Mouse (Mus musculus) Muller cell, postnatal 12 days (primary cell): ENCODE measurements around the gene Dapk2.
"Not testable (repeated sequence)": the region's sequence is repeated elsewhere in the genome, so short reads cannot be mapped to it uniquely, and the experiment has no call there.

Experiments
- DNase-seq: peaks from one replicate; pipeline ENCODE4 v3.0.0-alpha.2; 2015; ENCODE audit errors: inconsistent ontology term

The Dapk2 gene

DNA sequence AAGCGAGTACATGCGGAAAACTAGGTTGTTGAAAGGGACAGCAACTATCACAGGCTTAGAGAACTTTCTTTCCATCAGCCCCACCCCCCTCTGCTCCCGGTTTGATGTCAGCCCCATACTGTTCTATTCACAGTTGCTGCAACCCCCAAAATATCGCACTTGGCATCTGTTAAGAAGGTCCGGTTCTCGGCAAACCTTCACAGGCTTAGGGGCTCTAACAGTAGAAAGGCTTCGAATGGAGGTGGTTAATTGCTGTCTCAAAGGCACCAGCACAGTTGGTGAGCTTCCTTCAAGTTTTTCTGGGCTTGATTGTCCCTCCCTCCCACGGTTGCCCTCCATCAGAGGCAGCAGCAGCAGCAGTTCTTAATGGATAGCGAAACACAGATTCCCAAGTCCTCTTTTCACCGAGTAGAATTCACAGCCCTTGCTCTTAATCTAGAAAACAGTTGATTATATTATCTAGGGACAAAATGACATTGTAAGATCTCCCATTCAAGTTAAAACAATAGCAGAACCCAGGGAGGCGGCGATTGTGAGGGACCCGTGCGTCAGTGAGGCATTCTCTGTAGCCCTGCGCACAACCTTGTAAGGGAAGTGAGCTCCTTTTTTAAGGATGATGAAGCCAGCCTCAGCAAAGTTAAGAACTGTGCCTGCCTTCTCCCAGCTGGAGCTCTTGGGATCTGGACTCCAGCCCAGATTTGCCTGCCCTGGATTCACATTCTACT lies 117.4 kb downstream of the Dapk2 start:
- peak; percentile 70 for DNase-seq

DNA sequence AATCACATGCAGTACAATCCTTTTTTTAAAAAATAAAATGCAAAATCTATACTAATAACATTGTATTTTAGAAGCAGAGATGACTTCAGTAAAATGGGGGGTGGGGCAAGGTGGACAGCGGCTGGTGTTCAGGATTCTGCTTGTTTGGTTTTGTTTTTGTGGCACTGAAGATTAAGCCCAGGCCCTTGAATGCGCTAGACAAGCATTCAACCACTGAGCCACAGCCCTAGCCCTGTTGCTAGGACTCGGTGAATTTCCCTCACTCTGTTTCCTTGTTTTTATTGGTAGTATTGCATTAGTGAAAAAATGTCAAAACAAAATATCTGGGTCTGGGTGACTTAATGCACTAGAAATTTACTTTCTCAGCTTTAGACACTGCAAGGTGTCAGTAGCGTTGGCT lies 118.0 kb downstream of the Dapk2 start:
- no peak for DNase-seq

DNA sequence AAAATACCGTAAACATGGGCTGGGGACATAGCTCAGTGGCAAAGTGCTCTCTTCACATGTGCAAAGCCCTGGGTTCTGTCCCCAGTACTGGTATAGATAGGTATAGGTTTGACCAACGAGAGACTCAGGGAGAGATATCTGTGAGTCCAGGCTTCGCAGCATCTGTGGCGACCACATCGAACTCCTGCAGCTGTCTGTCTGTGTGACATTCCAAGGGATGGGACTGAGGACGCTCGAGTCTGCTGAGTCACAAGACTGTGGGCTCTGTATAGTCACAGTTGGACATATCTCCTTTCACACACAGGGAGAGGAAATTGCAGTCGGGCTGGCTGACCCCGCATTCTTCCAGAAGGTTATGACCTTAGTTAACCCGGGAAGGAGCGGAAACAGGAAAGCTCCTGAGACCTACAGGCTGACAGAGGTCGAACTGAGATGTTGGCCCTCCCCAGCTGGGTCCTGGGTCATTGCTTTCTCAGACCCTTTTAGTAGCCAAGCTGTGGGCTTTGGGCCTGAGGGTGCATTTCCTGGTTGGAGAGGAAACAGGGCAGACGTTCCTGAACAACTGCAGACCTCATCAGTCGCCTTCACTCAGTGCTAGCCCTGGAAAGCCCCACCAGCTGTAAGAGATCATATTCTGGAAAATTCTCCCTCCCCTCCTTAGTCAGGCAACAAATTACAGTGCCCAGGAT lies 118.8 kb downstream of the Dapk2 start:
- peak; percentile 61 for DNase-seq

DNA sequence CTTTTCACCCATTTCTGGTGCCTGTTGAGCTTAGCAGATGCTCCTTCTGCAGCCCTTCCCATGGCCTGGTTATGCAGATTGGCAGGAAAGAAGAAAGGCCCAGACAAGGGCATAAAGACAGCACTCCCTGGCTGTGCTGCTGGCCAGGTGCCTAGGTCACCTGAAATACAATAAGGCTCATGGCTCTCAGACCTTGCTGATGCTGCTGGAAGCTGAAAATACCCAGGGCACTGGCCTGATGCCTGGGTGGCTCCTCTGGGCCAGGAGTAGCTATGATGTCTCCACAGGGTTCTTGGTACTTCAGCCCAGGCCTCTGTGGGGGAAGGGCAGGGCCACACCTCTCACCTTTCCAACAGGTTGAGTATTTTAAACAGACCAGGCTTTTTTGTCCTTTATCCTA lies 121.6 kb downstream of the Dapk2 start:
- DNase-seq = no peak

DNA sequence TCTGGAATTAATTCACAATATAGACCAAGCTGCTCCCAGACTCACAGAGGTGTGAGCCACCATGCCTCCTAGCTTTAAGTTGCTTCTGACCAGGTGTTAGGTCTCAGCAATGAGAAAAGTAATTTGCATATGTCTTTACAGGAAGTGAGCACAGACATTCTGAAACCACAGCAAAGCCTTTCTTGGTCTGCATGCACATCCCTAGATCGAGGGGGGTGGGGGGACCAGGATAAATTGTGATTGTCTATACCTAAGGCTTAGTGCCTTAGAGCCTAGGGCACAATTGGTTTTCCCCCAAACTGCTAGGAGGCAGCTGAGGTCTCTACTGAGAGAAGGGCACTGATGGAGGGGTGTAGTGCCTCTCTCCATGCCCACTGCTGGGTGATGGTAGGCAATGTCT lies 122.5 kb downstream of the Dapk2 start:
- DNase-seq = no peak

DNA sequence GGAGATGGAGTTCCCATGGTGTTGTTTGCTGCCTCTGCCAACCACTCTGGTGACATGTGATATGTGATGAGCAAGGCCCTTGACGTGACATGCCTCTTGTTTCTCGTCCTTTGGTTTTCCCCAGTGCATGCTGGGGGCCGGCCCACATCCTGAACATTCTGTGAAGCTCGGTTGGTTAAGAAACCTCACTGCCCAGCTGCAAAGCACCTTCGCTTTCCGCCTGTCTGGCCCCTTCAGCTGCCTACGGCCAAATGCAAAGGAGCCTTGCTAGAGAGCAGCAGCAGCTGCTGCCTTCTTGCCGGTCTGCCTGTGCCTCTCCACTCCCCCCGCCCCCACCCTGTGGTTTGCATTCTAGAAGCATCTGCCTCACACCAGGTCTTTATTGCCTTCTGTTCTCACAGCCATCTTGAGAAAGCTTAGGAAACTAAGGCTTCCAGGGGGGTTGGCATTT lies 123.5 kb downstream of the Dapk2 start:
- no peak for DNase-seq

DNA sequence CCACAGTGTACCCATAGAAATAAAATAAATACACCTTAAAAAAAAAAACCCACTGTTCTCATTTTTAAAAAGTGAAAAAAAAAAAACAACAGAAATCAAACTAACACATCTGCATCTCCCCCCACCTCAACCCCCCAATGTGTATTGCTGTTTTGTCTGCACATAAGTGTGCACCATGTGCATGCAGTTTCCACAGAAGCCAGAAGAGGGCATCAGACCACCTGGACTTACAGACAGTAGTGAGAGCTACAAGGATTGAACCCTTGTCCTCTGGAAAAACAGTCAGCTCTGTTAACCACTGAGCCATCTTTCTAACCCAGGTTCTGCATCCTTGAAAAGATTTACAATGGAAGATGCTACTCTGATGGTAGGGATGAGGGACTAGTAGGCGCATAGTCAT lies 124.6 kb downstream of the Dapk2 start:
- DNase-seq = no peak

DNA sequence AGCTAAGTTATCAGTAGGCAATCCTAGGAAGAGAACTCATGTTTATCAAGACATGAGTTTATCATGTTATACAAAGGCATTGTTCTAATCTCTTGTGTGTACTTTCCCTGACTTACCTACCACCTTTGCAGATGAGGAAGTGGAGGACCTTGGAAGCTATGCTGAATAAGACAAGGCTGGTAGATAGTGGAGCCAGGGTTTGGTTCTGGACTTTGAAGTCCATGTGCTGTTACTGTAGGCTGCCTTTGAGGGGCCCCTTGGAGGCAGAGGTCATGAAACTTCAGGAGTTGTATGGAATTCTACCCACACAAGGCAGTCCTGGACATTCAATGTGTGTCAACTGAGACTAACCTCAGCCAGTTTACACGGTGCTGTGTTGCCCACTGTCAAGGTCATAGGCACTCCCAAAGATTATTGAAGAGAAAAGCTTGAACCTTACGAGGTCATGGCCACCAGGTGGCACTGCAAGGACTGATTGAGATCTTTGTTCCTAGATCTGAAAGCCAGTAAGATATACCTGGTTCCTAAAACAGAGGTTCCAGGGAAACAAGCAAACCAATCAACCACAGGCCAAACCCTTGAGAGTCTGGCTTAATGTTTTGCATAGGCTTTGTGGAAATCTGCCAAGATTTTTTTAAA lies 125.7 kb downstream of the Dapk2 start:
- peak; percentile 36 for DNase-seq

DNA sequence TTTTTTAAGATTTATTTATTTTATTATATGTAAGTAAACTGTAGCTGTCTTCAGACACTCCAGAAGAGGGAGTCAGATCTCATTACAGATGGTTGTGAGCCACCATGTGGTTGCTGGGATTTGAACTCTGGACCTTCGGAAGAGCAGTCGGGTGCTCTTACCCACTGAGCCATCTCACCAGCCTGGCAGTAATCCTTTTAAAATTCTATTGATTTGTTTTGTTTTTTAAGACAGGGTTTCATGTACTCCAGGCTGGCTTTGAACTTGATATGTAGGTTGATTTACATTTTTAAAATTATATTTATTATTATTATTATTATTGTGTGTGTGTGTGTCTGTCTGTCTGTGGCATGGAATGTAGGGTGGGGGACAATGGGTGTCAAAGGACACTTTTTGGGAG lies 127.2 kb downstream of the Dapk2 start:
- not testable (repeated sequence) for DNase-seq

DNA sequence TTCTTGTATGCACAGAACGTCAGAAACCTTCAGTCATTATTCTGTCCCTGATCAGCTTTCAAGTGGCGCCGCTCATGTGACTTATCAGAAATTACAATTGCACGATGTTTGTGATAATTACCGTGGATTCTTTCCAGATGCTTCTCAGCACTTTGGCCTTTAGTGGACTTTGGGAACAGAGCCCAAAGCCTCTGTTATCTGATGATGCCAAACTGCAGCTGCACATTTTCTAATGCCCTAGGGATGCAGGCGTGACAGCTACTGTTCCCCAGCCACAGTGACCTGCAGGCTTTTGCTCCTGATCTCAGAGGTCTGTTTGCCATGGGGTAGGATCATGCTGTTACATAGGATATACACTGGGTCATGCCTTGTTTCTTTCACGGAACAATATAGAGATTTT lies 127.9 kb downstream of the Dapk2 start:
- no peak for DNase-seq

DNA sequence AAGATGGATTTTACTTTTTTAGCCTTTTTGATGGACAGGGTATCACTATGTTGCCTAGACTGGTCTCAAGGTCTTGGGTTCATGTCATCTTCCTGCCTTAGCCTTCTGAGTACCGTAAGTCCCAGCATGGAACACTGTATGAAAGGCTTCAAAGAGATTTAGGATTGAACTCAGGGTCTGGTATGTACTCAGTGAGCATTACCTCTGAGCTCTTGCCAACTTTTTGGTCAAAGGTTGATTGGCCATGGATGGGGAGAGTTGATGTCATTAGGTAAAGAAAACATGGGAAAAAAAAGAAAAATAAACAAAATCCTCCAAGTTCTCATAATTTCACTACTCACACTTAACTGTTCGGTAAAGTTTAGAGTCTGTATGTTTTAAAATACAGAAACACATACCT lies 132.7 kb downstream of the Dapk2 start:
- DNase-seq = no peak

DNA sequence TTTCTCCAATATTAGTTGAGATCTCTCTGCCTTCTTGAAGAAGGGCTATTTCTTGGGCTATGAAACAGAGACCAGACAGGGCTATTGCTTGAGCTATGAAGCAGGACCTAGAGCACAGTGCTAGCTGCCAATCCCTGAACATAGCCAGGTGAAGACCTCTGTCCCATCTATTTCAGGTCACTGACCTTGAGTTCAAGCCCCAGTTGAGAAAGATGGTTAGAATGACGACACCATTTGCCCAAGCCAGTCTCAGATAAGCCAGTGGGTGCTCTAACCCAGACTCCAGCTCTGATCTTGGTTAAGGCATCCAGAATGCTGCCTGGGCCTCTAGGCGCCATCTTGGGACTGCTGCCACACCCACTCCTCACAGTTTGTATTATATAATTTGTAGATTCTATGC lies 135.3 kb downstream of the Dapk2 start:
- DNase-seq = no peak

DNA sequence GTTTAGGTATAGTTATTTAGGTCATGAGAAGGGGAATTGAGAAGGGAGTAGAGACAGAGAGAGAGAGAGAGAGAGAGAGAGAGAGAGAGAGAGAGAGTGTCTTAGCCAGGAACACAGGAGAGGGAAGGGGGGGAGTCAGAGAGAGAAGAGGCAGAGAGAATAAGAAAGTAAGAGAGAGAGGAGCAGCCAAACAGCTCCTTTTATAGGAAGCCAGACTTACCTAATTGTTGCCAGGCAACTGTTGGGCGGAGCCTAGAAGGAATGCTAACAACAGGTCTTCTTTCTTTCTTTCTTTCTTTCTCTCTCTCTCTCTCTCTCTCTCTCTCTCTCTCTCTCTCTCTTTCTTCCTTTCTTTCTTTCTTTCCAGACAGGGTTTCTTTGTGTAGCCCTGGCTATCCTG lies 136.2 kb downstream of the Dapk2 start:
- DNase-seq = no peak

DNA sequence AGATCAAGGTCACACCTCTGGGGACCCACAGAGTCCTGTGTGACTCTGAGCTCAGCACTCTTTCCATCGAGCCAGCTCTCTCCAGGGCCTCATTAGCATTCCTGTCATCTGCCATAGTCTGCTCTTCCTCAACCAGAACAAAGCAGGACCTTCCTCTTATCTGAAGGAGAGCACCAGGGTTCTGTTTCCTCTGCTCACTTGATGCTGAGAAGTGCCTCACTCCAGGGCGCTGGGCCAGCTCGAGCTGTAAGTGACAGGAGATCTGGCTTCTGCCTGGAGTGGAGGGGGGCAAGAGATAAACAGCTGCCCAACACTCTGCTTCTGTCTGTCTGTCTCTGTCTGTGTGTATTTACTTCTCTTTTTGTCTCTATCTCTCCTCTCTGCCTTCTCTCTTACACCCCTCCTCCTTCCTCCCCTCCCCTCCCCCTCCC lies 137.0 kb downstream of the Dapk2 start:
- DNase-seq = no peak

DNA sequence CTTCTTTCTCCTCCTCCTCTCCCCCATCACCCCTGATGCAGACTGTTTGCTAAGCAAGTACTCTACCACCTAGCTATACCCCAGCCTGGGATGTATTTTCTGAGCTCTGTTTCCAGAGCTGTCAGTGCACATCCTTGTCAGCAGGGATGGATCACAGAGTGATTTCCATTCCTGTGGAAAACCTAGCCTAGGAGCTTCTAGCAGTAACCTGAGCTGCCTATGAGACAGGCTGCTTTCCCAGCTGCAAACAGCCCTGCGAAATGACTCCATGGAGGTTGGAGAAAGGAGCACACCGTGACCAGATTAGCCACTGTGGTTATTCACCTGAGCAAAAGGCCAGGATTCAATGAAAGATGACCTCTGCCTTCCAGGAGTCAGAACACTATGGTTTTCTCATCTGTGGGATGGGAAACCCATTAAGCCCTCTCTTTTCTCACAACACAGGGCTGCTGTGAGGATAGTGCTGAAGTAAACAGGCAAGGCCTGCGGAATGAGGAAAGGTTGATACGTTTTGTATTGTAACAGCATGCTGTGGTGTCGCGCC lies 137.6 kb downstream of the Dapk2 start:
- no peak for DNase-seq

DNA sequence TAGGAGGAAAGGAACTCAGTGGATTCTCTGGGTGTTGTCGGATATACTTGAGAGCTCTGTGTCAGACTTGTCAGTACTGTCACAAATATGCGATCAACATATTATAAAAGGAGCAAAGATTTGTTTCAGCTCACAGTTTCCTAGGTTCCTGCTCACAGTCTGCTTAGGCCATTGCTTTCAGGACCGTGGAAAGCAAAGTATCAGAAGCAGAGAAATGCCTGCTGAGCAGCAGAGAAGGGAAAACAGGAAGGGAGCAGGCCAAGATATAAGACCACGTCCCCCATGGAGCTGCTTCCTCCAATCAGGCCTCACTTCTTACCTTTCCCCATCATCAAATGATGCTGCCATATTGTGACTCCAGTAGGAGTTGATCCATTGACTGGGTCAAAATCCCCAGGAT lies 140.8 kb downstream of the Dapk2 start:
- DNase-seq = no peak

DNA sequence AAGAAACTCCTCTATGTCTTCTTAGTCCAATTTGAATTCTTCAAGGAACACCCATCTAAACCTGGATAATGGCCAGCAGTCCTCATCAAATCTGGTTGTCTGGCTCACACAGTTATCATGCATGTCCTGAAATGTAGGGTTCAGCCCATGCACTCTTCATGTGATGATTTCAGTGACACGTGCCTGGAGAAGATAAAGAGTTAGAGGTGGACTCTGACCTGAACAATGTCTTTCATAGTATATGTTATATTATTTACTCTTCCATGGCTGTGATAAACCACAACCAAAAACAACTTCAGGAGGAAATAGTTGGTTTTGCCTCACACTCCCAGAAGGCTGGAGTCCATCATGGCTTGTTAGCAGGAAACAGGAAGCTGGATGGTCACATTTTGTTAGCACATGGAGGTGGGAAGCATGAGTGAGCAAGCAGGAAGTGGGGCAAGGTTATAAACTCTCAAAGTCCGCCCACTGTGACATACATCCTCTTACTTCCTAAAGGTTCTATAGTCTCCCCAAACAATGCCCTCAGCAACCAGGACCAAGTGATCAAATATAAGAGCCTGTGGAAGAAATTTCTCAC lies 142.5 kb downstream of the Dapk2 start:
- DNase-seq = no peak

DNA sequence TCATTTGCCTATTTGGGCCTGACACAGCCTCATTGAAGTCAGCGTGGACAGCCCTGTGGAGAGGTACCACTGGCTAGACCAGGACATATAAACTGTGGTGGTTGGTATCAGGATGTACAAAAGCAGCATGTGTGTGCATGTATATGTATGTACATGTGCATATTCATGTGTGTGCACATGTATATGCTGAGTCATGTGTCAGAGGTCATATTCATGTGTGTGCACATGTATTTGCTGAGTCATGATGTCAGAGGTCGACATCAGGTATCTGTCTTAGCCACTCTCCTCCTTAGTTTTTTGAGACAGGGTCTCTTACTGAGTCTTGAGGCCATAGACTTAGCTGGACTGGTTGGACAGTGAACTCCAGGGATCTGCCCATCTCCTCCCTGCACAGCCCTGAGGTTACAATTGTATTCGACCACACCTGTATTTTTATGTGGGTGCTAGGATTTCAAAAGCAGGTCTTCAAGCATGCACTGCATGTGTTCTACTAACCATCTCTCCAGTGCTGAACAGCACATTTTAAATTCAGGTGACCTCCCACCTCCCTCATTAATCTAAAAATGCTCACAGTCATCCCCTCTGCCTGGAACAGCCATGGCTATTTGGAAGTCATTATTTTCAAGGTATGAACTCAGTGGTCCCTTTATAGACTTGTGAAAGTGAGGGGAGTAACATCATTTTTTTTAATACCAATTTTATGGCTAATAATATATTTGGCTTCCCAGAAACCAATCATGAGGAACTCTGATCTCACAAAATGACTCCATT lies 146.5 kb downstream of the Dapk2 start:
- no peak for DNase-seq

DNA sequence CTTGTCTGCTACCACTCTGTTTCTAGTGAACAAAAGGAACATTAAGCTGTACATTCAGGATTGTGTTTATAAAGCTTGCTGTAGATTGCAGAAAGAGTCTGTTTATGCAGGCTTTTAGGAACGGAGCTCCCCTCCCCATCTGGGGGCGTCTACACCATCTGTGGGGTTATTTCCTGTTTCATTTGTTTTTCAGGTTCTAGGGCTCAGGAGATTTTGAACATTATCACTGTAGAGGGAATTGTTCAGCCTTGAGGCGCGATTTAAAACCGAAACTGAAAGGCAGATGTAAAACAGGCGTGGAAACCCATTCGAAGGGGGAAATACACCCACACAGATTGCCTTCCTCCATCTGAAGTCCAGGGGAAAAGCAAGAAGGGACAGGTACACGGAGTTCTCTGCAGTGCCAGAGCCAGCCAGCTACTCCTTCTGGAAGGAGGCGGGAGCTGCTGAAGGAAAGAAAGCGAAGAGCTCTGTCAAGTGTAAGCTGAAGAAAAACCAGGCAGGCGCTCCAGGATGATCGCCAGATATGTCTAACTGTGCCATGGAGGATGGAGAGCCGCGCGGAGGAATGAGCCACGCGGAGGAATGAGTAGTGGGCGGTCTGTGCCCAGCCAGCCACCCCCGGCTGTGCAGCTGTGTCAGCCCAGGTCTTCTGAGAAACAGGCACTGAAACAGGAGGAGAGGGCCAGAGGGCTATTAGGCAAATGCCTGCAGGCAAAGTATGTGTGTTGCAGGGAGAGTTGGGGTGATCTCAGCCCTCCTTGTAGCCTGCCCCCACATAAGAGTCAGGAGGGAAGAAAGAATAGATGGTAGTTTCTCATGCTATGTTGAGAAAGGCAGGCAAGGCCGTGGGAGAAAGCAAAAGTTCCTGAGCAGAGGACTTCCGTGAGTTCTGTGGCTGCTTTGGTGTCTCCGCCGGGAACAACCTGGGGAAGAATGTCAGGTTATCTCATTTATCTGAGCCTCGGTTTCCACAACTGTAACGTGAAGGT lies 147.4 kb downstream of the Dapk2 start:
- peak; percentile 39 for DNase-seq

DNA sequence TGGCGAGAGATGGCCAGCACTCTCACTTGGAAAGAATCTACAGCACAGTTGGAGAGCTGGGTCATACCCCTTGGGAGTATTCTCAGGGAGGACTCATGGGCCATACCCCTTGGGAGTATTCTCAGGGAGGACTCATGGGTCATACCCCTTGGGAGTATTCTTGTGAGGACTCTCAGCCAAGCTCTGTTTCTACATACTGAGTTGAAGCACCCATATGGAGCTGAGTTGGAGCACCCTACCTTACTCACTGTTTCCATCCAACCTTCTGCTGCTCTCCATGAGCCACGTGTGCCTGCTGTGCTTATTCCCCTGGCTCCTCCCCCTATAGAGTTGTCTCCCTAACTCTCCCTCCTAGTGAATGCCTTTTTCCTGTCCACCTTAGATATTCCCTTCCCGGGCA lies 148.4 kb downstream of the Dapk2 start:
- no peak for DNase-seq
